Mouse (Mus musculus) lung, embryonic 14.5 days (tissue): ENCODE measurements around the gene Tmem108. TPM values are rescaled to one million over a fixed set of nuclear protein-coding genes. Genes with fewer than 3 reads are reported as not detected.
A peak's percentile ranks its signal among the peaks of the same experiment; 100 is the strongest.

Experiments
- ATAC-seq: fragments of 200-750 bp; cut with Nextera tagmentation; 2 replicates; pipeline ENCODE4 v1.8.0; 2017; ENCODE audit warnings: mild to moderate bottlenecking, moderate TSS enrichment, moderate library complexity; ENCODE audit not compliant: insufficient read depth
- DNase-seq: peaks from one replicate; pipeline ENCODE4 v3.0.0-alpha.2; 2015
- H3K27ac ChIP-seq: fragments of 300-500 bp; sonication (generic); 2 replicates; pipeline ENCODE4 v1.5.1; 2014; ENCODE audit warnings: low read depth, mild to moderate bottlenecking, moderate library complexity
- H3K27me3 ChIP-seq: fragments of 300-500 bp; sonication (generic); 2 replicates; pipeline ENCODE4 v1.6.1; 2014; ENCODE audit warnings: low read length, control low read depth; ENCODE audit not compliant: insufficient read depth
- H3K36me3 ChIP-seq: fragments of 300-500 bp; sonication (generic); 2 replicates; pipeline ENCODE4 v1.6.1; 2014; ENCODE audit warnings: control low read depth; ENCODE audit not compliant: insufficient read depth
- H3K4me1 ChIP-seq: fragments of 300-500 bp; sonication (generic); 2 replicates; pipeline ENCODE4 v1.6.1; 2014; ENCODE audit warnings: antibody characterized with exemption, control low read depth; ENCODE audit not compliant: insufficient read depth
- H3K4me2 ChIP-seq: fragments of 300-500 bp; sonication (generic); 2 replicates; pipeline ENCODE4 v1.6.1; 2014; ENCODE audit warnings: mild to moderate bottlenecking
- H3K4me3 ChIP-seq: fragments of 300-500 bp; sonication (generic); 2 replicates; pipeline ENCODE4 v1.5.1; 2014; ENCODE audit warnings: low read depth, low read length
- H3K9ac ChIP-seq: fragments of 300-500 bp; sonication (generic); 2 replicates; pipeline ENCODE4 v1.6.1; 2014
- H3K9me3 ChIP-seq: fragments of 300-500 bp; sonication (generic); 2 replicates; pipeline ENCODE4 v1.6.1; 2016; ENCODE audit warnings: low read depth, low read length, control low read depth
- CTCF ChIP-seq: IDR thresholded peaks from 2 replicates; pipeline ENCODE4 v1.5.1; 2016; ENCODE audit warnings: antibody characterized with exemption, low read depth
- WGBS: fragments of 180-500 bp; shearing (Covaris S2); extraction: QIAGEN DNeasy Blood & Tissue Kit; methylation state at CpG from one replicate; pipeline ENCODE4 v1.1.7; 2014; 5-methylcytosine and 5-hydroxymethylcytosine counted together
- polyA plus RNA-seq: library from polyadenylated mRNA; unstranded; fragments of >200 nt; fragmentation: Nextera tagmentation; extraction: Ambion mirVana; gene quantifications from 2 replicates; pipeline ENCODE4 v1.2.1, GENCODE M21; 2014

The Tmem108 gene
- polyA plus RNA-seq, 1 experiment from 2014 or later: 16.0 TPM

DNA sequence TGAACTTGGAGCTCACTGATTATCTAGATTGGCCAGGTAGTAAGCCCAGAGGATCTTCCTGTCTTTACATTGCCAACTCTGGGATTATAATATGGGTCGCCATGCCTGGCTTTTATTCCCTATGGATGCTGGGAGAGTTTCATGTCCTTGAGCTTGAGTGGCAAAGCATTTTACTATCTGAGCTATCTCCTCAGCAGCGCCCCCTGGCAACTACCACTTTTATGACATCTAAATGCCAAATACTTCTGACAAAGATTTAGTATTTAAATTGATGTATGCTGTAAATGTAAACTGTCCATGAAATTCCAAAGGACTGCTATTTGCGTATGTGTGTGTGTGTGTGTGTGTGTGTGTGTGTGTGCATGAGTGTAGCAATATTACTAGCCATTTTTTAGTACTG, 160.8 kb downstream of the Tmem108 start:
- Histone ChIP-seq H3K4me2 (no peak overlapping the region), H3K36me3 (no peaks in the 10 kb centered on the region), H3K9ac (no peak overlapping the region), H3K9me3 (no peaks in the 10 kb centered on the region), H3K27ac (no peak overlapping the region), H3K27me3 (no peaks in the 10 kb centered on the region), H3K4me1 (no peaks in the 10 kb centered on the region), H3K4me3 (no peak overlapping the region)
- WGBS: 52% methylated on average over 3 of the region's 3 CpGs
- ATAC-seq (no peak), DNase-seq (peak; percentile 29)
- TF ChIP-seq CTCF: peak; percentile 36

DNA sequence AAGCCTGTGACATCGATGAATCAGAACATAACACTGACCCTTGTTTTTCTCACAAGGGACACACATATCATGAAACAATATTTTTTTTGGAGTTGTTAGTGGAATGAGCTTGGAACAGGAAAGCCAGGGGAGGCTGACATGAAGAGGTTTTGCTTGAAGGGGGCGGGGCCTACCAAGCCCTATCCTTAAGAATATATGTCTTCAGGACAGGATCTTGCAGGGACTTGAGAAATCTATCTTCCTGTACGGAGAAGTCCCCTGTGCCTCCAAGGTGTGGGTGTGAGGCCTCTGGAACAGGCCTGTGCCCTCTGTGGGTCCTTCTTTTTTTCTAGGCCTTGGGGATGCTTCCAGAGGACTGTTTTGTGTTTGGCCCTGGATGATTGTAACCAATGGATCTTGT, 161.7 kb downstream of the Tmem108 start:
- Histone ChIP-seq H3K4me1 (no peaks in the 10 kb centered on the region), H3K27ac (no peak overlapping the region), H3K4me3 (no peak overlapping the region), H3K9ac (no peak overlapping the region), H3K27me3 (no peaks in the 10 kb centered on the region), H3K9me3 (no peaks in the 10 kb centered on the region), H3K4me2 (no peak overlapping the region), H3K36me3 (no peaks in the 10 kb centered on the region)
- no peak for TF ChIP-seq CTCF
- no peak for ATAC-seq
- 75% methylated on average over 3 of the region's 3 CpGs for WGBS
- no peak for DNase-seq

GRCm38 (mm10) chr9:103597861-103598260, 163.8 kb downstream of the Tmem108 start:
- Histone ChIP-seq H3K4me2 (no peak overlapping the region), H3K4me3 (no peak overlapping the region), H3K4me1 (no peaks in the 10 kb centered on the region), H3K27me3 (no peaks in the 10 kb centered on the region), H3K27ac (no peak overlapping the region), H3K9ac (no peak overlapping the region), H3K9me3 (no peaks in the 10 kb centered on the region), H3K36me3 (no peaks in the 10 kb centered on the region)
- ATAC-seq (peak; percentile 41; the same call in 1 of the 2 replicates), DNase-seq (peak; percentile 70)
- no peak for TF ChIP-seq CTCF
- WGBS: 66% methylated on average over 2 of the region's 2 CpGs

- no peaks in the 10 kb centered on the region for H3K27me3 ChIP-seq
- no peak overlapping the region for H3K4me2 ChIP-seq
- H3K9ac ChIP-seq: no peak overlapping the region
- no peaks in the 10 kb centered on the region for H3K36me3 ChIP-seq
- H3K4me3 ChIP-seq: no peak overlapping the region
- 52% methylated on average over 6 of the region's 6 CpGs for WGBS
- no peaks in the 10 kb centered on the region for H3K4me1 ChIP-seq
- DNase-seq (peak; percentile 68), ATAC-seq (no peak)
- TF ChIP-seq CTCF: no peak
- H3K9me3 ChIP-seq: no peaks in the 10 kb centered on the region
- no peak overlapping the region for H3K27ac ChIP-seq
Measured at GRCm38 (mm10) chr9:103595190-103595837, 166.3 kb downstream of the Tmem108 start.

DNA sequence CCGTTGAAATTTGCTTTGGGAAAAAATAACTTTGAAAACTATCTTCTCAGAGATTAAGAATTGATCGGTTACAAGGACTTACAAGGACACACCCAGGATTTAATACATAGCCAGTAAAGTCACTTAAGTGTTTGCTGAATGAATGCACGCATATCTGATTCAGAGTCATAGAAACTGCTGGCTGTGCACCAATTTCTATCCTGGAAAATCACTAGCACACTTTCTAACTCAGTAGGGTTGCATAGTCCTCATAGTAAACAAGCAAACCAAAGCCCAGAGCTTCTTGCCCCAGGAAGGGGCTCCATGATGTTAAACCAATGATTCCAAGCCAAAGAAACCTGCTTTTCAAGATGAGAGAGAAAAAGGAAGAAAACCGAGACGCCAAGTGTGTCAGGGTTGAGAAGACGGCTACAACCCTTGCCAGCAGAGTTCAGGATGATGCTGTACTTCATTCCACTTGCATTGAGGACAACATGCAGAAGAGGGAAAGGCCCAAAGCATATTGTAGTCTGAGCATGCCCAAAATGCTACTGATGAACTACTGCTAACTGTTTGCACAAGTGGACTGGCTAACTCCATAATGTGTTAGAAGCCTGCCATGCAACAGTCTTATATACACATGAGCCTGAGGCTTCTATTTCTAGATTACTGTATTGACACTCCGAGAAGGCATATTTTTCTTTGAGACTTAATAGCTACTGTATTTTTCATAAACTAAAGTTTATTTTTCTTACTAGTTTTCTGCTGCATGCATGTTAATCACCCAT, 167.0 kb downstream of the Tmem108 start:
- Histone ChIP-seq H3K9ac (no peak overlapping the region), H3K36me3 (no peaks in the 10 kb centered on the region), H3K9me3 (no peaks in the 10 kb centered on the region), H3K4me3 (no peak overlapping the region), H3K4me2 (no peak overlapping the region), H3K27me3 (no peaks in the 10 kb centered on the region), H3K27ac (no peak overlapping the region), H3K4me1 (no peaks in the 10 kb centered on the region)
- ATAC-seq (no peak), DNase-seq (no peak)
- TF ChIP-seq CTCF: no peak
- WGBS: 83% methylated on average over 7 of the region's 7 CpGs

DNA sequence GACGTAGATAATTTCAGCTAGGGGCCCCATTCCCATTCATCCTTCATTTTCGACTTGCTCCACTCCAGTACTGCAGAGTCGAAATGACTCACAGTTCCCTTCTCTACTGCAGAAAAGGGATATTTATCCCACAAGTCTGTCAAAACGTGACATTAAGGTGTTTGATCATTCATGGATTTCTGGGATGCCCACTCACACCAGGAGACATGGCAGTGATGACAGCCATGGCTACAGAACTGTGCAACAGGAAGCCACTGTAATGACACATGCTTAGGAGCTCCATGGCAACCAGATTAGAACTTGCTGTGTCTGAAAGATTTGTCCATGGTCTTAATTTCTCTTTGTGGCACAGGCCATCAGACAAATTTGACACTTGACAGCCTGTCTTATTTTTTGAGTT, 168.6 kb downstream of the Tmem108 start:
- 58% methylated on average over 4 of the region's 4 CpGs for WGBS
- no peaks in the 10 kb centered on the region for H3K4me1 ChIP-seq
- H3K4me3 ChIP-seq: no peak overlapping the region
- H3K9me3 ChIP-seq: no peaks in the 10 kb centered on the region
- no peak overlapping the region for H3K27ac ChIP-seq
- TF ChIP-seq CTCF: no peak
- H3K27me3 ChIP-seq: no peaks in the 10 kb centered on the region
- ATAC-seq (no peak), DNase-seq (no peak)
- H3K36me3 ChIP-seq: no peaks in the 10 kb centered on the region
- H3K4me2 ChIP-seq: no peak overlapping the region
- no peak overlapping the region for H3K9ac ChIP-seq

- no peak overlapping the region for H3K4me3 ChIP-seq
- H3K9ac ChIP-seq: no peak overlapping the region
- WGBS: 81% methylated on average over 4 of the region's 4 CpGs
- H3K4me2 ChIP-seq: no peak overlapping the region
- H3K36me3 ChIP-seq: no peaks in the 10 kb centered on the region
- TF ChIP-seq CTCF: no peak
- no peaks in the 10 kb centered on the region for H3K4me1 ChIP-seq
- ATAC-seq (no peak), DNase-seq (no peak)
- H3K27me3 ChIP-seq: no peaks in the 10 kb centered on the region
- no peak overlapping the region for H3K27ac ChIP-seq
- no peaks in the 10 kb centered on the region for H3K9me3 ChIP-seq
Measured at GRCm38 (mm10) chr9:103591962-103592361, 169.7 kb downstream of the Tmem108 start.
